Mouse (Mus musculus) cerebellum, adult 2 months (tissue): ENCODE results near the gene Rps12. TPM values are rescaled to one million over a fixed set of nuclear protein-coding genes. Genes with fewer than 3 reads are reported as not detected.
"Not testable (repeated sequence)": the region's sequence is repeated elsewhere in the genome, so short reads cannot be mapped to it uniquely, and the experiment has no call there.

ENCODE experiments used
- DNase-seq, 2 experiments: peaks; one replicate each; pipeline ENCODE4 v3.0.0; 2021
- H3K27ac ChIP-seq: fragments of 200-500 bp; 2 replicates; pipeline ENCODE4 v1.5.1; 2012; ENCODE audit warnings: low read length, control low read depth, inconsistent platforms; ENCODE audit not compliant: insufficient read depth
- H3K27me3 ChIP-seq: fragments of 200-500 bp; 2 replicates; pipeline ENCODE4 v1.6.1; 2012; ENCODE audit warnings: inconsistent platforms, mild to moderate bottlenecking, low read length, moderate library complexity; ENCODE audit not compliant: control insufficient read depth, insufficient read depth
- H3K4me1 ChIP-seq: fragments of 200-500 bp; 2 replicates; pipeline ENCODE4 v1.6.1; 2011; ENCODE audit warnings: low read length; ENCODE audit not compliant: control insufficient read depth, insufficient read depth
- H3K4me3 ChIP-seq: fragments of 200-500 bp; replicated peaks from 2 replicates; pipeline ENCODE3; 2011; ENCODE audit warnings: mild to moderate bottlenecking, low read depth, low read length, control low read depth; ENCODE audit not compliant: insufficient read depth
- CTCF ChIP-seq: fragments of 200-500 bp; IDR thresholded peaks from 2 replicates; pipeline ENCODE4 v1.5.1; 2011; ENCODE audit warnings: low read depth, mild to moderate bottlenecking, control low read depth, low read length, moderate library complexity, borderline replicate concordance; ENCODE audit not compliant: insufficient read depth
- POLR2A ChIP-seq: fragments of 200-500 bp; IDR thresholded peaks from 2 replicates; pipeline ENCODE4 v1.6.1; 2011; ENCODE audit warnings: low read length, control low read depth, borderline replicate concordance; ENCODE audit not compliant: insufficient read depth
- WGBS: fragments of 180-500 bp; shearing (Covaris S2); methylation state at CpG from one replicate; pipeline ENCODE4 v1.1.7; 2018; 5-methylcytosine and 5-hydroxymethylcytosine counted together
- polyA plus RNA-seq: library from polyadenylated mRNA; depleted of rRNA; stranded (reverse); fragments of >200 nt; gene quantifications from 2 replicates; pipeline ENCODE4 v1.2.3, GENCODE M21; 2012

Gene Rps12
- polyA plus RNA-seq, 1 experiment: 1,058 TPM

DNA sequence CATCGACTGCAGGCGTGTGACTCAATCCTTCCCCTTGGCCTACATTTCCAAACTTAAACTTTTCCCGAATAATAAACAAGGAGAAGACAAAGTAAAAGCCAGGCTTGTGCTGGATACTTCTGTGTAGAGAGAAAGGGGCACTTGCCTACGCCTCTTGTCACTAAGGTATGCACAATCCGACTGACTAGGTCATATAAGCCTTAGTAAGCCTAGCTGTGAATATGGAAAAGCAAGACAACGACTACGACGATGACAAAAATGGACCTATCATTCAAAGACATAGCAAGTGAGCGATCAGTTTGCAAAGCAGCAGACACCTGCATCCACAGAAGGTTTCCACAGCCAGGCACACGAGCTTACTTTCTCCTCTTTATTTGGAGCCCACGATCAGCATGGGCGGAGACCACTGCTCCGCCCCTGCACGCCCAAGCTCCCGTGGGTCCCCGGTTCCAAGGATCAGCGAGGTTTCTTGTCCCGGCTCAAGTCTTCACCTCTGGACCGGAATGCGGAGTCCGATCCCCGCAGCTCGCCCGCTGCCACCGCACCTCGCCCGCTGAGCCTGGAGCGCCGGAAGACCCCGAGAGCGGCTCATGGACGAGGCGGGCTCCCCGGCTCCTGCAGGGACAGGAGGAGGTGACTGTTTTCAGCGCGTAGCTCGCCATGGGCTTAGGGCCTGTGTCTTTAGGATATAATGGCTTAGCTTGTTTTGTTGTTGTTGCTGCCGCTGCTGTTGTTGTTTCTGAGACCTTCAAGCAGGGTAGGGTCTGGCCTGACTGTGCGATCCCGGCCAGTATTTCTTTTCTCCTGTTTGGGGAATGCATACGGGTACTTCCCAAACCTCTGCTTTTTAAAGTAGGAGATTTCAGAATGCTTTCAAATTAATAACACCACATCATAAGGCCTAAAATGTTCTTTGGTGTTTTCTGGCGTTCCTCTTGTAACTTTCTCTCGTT is 9.8 kb upstream of the Rps12 start, which contains the start of gene Slc18b1:
Gene Slc18b1 (plus strand): TSS at position 436 of the 953 bp plus-strand sequence.
- no peak for TF ChIP-seq CTCF
- no peak for TF ChIP-seq POLR2A
- peak within 1 kb of the TSS; percentile 53 for H3K27ac ChIP-seq
- WGBS: 1% methylated on average over 43 of the region's 43 CpGs

DNA sequence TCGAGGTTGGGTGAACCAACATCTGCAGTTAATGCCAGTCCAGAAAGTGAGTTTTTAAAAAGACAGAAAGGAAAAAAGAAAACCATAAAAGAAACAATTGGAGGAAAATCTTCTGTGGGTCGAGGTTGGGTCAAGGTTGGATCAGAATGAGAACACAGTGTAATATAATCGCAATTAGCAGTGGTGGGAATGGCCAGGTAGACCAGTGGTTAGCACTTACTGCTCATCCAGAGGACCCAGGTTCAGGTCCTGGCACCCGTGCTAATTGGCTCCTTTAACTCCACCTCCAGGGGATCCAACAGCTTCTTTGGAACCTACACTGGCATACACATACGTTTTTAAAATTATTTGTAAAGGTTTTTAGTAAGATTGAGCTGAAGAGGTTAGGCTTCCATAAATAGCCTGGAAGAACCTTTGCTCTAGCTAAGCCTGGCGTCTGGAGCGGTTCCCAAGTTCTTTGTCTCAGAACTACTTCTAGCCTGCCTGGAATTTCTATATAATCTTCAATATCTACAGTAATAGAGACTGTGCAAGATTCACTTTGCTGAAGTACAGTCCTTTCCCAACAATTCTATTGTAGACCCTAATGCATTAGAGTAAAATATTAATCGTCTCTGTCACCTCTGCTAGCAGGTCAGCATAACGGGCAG is 8.9 kb upstream of the Rps12 start:
- DNase-seq: no peak
- Histone ChIP-seq H3K4me3 (no peak overlapping the region), H3K27me3 (no peaks in the 10 kb centered on the region), H3K4me1 (no peaks in the 10 kb centered on the region; the same call in 1 of the 2 replicates), H3K27ac (no peak overlapping the region)
- WGBS: 46% methylated on average over 9 of the region's 9 CpGs
- TF ChIP-seq CTCF: no peak
- no peak for TF ChIP-seq POLR2A

More for the DNA sequence above, 9.8 kb upstream of the Rps12 start, which contains the start of gene Slc18b1:
- H3K27me3 ChIP-seq: no peaks in the 10 kb centered on the region
- no peaks in the 10 kb centered on the region; the same call in 1 of the 2 replicates for H3K4me1 ChIP-seq
- peak; percentile 52 to 69 for DNase-seq
- H3K4me3 ChIP-seq: peak within 1 kb of the TSS; percentile 74

DNA sequence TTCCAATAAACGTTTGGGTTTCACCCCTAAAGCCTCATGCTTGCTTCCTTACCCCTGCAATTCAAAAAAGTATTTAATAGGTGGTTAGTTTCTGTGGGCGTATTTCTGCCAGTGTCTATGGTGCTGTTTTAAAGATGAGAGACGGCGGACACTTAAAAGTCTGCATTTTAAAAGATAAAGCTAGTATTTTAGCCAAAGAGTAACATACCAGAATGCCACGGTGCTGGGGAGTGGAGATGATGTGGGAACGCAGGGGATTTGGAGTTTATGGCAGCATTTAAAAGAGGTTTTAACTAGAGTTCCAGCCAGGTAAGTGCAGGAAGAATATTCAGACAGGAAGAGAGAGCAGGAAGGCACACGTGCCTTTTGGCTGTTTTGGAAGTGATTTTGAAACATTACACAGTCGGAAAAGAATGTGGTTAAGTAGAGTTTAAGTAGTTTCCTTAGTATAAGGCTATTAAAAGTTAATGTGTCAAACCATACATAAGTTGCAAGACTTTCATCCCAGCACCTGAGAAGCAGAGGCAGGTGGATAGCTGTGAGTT is 1.1 kb upstream of the Rps12 start:
- TF ChIP-seq CTCF: no peak
- TF ChIP-seq POLR2A: no peak
- Histone ChIP-seq H3K27ac (no peak overlapping the region), H3K27me3 (no peaks in the 10 kb centered on the region), H3K4me3 (peak overlapping the region; percentile 90), H3K4me1 (0 out of 2 replicates have a peak, but pooled peaks cover 2% of the 10 kb centered on the region)
- 11% methylated on average over 8 of the region's 8 CpGs for WGBS
- DNase-seq: no peak

DNA sequence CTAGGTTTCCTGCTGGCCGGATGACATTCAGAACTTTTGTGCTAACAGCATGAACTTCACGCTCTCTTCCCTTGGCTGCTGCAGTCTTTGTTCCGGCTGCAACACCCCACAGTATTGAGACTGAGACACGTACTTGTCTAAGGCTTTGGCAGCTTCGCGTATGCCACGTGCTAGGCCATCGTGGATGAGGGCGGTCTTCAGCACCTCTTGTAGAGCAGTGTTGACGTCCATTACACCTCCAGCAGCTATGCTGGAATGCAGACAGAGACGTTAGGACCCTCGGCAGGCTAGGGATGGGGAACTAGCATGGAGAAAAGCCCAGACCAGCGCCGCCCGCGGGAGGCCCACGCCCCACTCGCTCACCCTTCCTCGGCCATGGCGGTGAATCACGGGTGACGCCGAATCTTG is 440 bp downstream of the Rps12 start:
- peak overlapping the region; percentile 17; the same call in 1 of the 2 replicates for H3K27ac ChIP-seq

DNA sequence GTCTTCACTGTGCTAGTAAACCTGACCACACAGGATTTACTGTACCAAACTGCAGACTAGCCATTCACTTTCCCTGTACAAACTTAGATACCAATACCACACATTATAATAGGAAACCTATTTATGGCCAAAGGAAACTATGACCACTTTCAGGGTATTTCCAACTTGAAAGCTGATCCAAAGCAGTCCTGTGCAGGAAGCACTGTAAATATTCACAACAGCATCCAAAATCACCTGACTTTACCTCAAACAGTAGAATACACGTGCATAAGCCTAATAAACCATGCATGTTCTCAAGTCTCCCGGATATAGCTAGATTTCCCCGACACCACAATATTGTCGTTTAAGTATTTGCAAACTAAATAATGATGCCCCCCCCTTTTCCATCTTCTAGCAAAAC is 1.0 kb downstream of the Rps12 start:
- Histone ChIP-seq H3K4me3 (peak overlapping the region; percentile 90), H3K27me3 (no peaks in the 10 kb centered on the region), H3K27ac (no peak overlapping the region), H3K4me1 (0 out of 2 replicates have a peak, but pooled peaks cover 2% of the 10 kb centered on the region)
- DNase-seq: no peak
- no peak for TF ChIP-seq CTCF
- no peak for TF ChIP-seq POLR2A
- WGBS: 3% methylated on average over 4 of the region's 4 CpGs

More for the DNA sequence above, 440 bp downstream of the Rps12 start:
- H3K27me3 ChIP-seq, DNase-seq, H3K4me1 ChIP-seq: not testable (repeated sequence)
- under 1% methylated on average over 23 of the region's 23 CpGs for WGBS
- H3K4me3 ChIP-seq: peak overlapping the region; percentile 90

DNA sequence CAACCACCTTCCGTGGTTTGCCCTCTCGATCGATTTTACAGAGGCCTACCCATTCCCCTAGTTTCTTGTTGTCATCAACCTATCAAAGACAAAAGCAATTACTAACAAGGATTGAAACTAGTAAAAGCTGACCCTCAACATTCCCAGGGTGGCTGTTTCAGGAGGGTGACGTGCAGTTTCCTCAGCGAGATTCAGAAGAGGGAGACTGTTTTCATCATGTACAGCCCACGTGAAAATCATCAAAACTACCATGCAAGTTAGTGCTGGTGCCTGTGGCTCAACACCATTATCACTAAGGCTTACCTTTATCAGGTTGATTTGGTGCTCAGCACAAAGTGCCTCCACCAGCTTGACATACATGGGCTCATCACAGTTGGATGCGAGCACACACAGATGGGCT is 1.5 kb downstream of the Rps12 start:
- H3K4me1 ChIP-seq, H3K27me3 ChIP-seq, DNase-seq, H3K4me3 ChIP-seq, H3K27ac ChIP-seq: not testable (repeated sequence)
- WGBS: 45% methylated on average over 7 of the region's 7 CpGs

DNA sequence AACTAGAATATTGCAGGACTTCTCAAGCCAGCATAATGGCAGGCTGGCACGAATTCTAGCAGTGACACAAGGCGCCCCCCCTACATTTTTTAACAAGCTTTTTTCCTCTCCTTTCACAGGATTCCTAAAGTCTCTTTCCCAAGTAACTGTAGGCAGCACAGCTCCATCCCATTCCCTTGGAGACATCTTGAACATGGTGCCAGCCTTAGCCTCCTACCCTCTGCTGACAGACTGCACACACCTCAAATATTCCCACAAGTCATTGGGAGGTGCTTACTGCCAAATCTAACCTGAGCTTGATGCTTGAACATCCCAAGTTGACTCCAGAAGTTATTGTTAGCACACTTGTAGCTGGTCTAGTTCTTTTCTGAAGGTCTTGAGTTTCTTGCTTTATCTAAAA is 3.0 kb downstream of the Rps12 start:
- no peak for DNase-seq
- Histone ChIP-seq H3K27ac (no peak overlapping the region), H3K27me3 (no peaks in the 10 kb centered on the region), H3K4me3 (no peak overlapping the region), H3K4me1 (0 out of 2 replicates have a peak, but pooled peaks cover 2% of the 10 kb centered on the region)
- TF ChIP-seq CTCF (no peak), POLR2A (no peak)
- 51% methylated on average over 2 of the region's 2 CpGs for WGBS
